Mouse (Mus musculus): Measurements from ENCODE around the gene Gm17428.

DNA sequence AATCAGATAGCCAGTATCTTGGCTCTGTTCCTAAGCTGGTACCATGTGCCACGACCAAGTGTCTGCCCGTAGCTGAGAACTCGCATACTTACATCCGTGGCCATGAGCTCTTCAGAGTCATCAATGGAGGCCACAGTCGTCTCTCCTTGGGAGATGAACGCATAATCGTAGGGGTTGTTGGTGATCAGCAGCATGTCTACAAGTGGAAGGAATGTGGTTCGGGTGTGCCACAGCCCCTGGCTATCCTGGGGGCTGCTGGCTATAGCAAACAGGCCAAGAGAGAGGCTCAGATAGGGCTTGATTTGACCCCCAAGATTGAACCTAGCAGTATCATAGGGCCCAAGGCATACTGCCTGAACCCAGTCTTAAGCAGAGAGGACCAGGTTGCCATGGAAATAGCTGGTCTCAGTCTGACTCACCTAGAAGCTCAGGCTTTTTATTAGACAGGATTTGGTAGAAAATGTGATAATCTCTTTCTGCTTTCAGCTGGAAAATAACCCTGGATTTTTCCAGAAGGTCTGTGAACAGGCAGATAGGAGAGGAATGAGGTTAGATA is 13.2 kb downstream of the Gm17428 start:
- TF ChIP-seq CTCF (IDR thresholded peaks at IDR 0.05; ENCODE audit: control insufficient read depth, insufficient read depth, insufficient replicate concordance, low read depth, low read length) (no peak), POLR2A (IDR thresholded peaks at IDR 0.05; ENCODE audit: control insufficient read depth, low read depth, low read length) (no peak)

Data from testis, adult 2 months (tissue).